Mouse (Mus musculus): ENCODE measurements around the gene Tmem251. TPM values are rescaled to one million over a fixed set of nuclear protein-coding genes. Genes with fewer than 3 reads are reported as not detected.

Tmem251 gene
- polyA plus RNA-seq (2012; ENCODE audit: insufficient read depth, low replicate concordance): 1.2 and 2.4 TPM in 2 replicates

DNA sequence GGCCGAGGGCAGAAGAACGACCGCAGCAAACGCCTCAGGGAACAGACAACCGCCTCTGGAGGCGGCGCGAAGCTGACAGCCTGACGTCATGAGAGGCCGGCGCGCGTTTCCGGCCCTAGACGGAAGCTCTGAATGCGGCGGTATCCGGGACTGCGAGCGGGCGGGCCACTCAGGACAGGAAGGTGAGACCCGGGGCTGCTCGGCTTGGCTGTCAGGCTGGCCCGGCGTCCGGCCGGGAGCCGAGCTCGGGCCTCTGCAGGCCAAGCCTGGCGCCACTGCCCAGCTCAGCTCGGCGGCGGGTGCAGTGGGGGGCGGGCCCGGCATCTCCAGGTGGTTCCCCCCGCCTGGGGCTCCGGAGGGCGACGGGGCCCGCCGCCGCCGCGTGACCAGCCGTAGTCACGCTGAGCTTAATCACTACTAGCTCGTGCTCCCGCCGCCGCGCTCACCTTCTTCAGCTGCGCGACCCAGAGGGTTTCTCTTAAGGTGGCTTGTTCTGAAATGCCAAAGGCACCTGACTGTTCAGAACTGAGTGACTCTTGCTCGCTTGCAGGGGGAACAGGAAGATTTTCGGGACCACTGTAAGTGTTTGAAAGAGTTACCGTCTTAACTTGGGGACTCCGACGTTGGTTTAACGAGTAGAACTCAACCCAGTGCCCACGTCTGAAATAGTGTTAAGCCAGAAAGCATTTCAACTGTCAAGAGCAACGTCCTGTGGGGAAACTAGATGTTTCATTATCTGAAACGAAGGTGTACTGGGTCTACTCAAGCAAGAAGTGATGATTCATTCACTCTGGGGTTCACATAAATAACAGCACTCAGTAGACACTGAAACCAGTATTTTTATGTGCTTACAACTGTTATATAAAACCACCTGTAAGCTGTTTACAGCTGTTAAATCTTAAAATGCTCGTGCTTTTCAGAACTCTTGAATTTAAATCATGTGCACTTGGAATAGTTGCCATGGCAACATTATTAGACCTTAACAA is at the start of gene Tmem251, which contains the start of gene Moap1:
Gene Tmem251, plus strand, starts transcription at position 174 of the 986 bp plus-strand sequence.
Gene Moap1, minus strand, starts transcription at position 73 of the 986 bp plus-strand sequence.
- H3K4me1 ChIP-seq: peaks cover 46% of the 10 kb centered on the region
- TF ChIP-seq FLI1 (IDR thresholded peaks at IDR 0.05; ENCODE audit: low read length) (peak; percentile 77; the same call in 1 of the 2 replicates), GATA1 (IDR thresholded peaks at IDR 0.05; ENCODE audit: borderline replicate concordance, low read length) (no peak)
- no peaks in the 10 kb centered on the region for H3K27me3 ChIP-seq (replicated peaks)
- no peaks in the 10 kb centered on the region for H3K9me3 ChIP-seq
- peak within 1 kb of the TSS; percentile 93 for H3K4me3 ChIP-seq (replicated peaks)
- H3K36me3 ChIP-seq (replicated peaks; ENCODE audit: low read length): peaks cover 27% of the 10 kb centered on the region

DNA sequence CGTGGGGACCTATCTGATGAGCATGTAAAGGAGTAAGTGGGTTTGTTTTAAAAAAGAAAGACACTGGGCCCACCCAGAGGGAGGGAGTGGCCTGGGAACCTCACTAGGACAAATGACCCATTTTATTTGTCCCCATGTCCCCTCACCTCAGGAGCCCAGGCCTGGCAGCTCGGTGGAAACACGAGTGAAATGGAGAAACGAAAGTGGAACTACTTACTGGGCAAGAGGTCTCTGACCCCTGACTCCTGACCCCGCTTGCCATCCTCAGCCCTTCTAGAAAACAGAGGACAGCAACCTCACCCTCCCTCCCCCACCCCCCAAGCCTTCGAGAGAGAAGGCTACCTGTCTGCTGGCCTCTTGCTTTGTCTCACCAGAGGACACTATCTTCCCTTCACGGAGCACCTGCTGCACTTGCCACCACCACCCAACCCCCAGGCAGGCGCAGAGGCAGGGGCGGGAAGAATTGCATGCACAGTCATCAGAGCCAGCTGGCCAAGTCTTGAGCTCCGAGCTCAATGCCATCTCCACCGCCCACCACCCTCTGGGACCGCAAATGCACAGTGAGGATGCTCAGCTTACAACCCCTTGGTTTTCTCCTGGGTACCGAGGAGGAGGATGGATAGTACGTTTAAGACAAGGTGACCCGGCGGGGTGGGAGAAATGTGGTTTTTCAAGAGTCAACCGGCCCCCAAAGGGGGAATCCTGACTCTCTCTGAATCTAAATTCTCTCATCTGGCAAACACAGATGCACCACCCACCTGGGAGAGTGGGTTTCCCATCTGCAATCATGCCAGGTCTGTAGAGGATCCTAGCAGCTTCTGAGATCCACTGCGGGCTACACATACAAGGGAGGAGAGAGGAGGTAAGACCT is 48.0 kb upstream of the Tmem251 start:
- Histone ChIP-seq H3K9me3 (no peaks in the 10 kb centered on the region), H3K4me3 (replicated peaks) (peak overlapping the region; percentile 42), H3K27me3 (replicated peaks) (no peaks in the 10 kb centered on the region), H3K4me1 (peaks cover 79% of the 10 kb centered on the region), H3K36me3 (replicated peaks; ENCODE audit: low read length) (peaks cover 12% of the 10 kb centered on the region)
- TF ChIP-seq FLI1 (IDR thresholded peaks at IDR 0.05; ENCODE audit: low read length) (no peak), GATA1 (IDR thresholded peaks at IDR 0.05; ENCODE audit: borderline replicate concordance, low read length) (no peak)

DNA sequence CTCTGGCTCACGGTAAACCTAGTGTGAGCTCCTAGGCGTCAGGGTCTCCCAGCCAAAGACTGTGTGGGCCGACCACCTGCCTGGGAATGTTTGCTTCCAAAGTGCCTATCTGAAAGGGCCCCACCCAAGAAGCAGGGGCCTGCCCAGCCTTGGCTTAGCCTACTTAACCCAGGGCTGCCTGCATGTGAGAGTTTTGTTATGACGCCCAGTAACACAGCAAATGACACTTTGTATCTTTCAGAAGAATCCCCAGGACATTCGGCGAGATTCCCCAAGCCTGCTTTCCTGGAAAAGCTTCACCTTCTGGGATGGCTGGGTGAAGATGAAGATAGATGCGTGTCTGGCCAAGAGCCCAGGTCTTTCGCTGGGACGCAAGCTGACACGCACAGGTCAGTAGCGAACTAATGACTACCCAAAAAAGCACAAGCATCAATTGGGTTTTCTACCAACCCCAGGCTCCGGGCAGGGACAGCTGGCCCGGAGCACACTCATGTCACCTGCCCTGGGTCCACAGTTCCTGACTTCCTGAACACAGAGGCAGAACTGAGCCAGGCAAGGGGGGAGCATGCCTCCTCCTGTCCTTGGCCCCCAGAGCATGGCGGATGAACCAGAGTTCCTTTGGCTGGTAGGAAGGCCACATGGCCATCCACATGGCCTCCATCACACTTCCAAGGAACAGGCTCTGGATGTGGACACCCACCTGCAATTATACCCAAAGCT is 46.8 kb upstream of the Tmem251 start:
- no peak overlapping the region for H3K4me3 ChIP-seq (replicated peaks)

DNA sequence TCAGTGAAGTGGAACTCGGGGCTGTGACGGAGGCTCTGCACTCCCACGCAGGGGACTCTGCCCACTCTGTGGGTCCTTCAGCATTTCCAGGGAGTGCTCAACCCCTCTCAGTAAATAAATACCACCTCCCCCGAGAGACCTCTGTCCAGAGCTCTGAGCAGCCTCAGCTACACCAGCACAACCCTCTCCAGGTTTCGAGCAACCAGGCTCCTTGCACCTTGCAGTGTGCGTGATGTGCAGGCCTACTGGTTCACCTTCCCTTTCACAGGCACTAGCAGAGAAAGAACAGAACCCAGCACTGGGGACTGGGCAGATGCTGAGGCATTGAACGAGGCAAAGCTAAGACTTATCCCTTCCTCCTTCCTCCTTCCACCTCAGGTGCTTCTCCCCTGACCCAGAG is 46.2 kb upstream of the Tmem251 start:
- no peaks in the 10 kb centered on the region for H3K9me3 ChIP-seq
- peaks cover 11% of the 10 kb centered on the region for H3K36me3 ChIP-seq (replicated peaks; ENCODE audit: low read length)
- H3K4me3 ChIP-seq (replicated peaks): no peak overlapping the region
- H3K27me3 ChIP-seq (replicated peaks): no peaks in the 10 kb centered on the region
- no peak for TF ChIP-seq FLI1 (IDR thresholded peaks at IDR 0.05; ENCODE audit: low read length)
- no peak for TF ChIP-seq GATA1 (IDR thresholded peaks at IDR 0.05; ENCODE audit: borderline replicate concordance, low read length)
- peaks cover 78% of the 10 kb centered on the region for H3K4me1 ChIP-seq

More for the DNA sequence above, 46.8 kb upstream of the Tmem251 start:
- Histone ChIP-seq H3K27me3 (replicated peaks) (no peaks in the 10 kb centered on the region), H3K4me1 (peaks cover 78% of the 10 kb centered on the region), H3K36me3 (replicated peaks; ENCODE audit: low read length) (peaks cover 12% of the 10 kb centered on the region), H3K9me3 (no peaks in the 10 kb centered on the region)
- TF ChIP-seq GATA1 (IDR thresholded peaks at IDR 0.05; ENCODE audit: borderline replicate concordance, low read length): no peak
- TF ChIP-seq FLI1 (IDR thresholded peaks at IDR 0.05; ENCODE audit: low read length): no peak

DNA sequence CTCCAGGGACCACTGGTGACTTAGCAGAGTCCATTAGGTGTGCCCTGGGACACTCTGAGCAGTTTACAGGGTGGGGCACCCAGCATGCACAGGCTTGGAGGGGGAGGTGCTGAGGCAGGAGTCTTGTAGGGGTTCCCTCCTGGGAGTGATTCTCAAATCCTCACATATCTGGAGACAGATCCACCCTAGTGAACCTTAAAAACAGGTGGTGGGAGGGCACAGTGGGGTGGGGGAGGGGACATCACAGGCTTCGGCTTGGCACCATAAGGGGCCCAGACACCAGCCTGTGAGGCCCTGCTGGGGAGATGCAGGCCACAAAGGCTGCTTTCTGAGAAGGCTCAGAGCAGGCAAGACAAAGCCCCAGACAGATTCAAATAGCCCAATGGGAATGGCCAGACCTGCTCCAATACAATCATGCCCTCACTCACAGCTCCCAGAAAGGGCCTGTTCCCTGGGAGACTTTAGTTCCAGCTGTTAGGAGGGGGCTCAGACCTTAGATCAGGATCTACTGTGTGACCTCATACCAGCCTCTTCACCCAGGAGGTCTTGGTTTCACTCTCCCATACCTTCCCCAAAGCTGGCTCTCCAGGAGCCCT is 45.4 kb upstream of the Tmem251 start:
- Histone ChIP-seq H3K27me3 (replicated peaks) (no peaks in the 10 kb centered on the region), H3K4me1 (peaks cover 84% of the 10 kb centered on the region), H3K4me3 (replicated peaks) (peak overlapping the region; percentile 50), H3K36me3 (replicated peaks; ENCODE audit: low read length) (peaks cover 8% of the 10 kb centered on the region), H3K9me3 (no peaks in the 10 kb centered on the region)
- TF ChIP-seq GATA1 (IDR thresholded peaks at IDR 0.05; ENCODE audit: borderline replicate concordance, low read length) (no peak), FLI1 (IDR thresholded peaks at IDR 0.05; ENCODE audit: low read length) (no peak)

DNA sequence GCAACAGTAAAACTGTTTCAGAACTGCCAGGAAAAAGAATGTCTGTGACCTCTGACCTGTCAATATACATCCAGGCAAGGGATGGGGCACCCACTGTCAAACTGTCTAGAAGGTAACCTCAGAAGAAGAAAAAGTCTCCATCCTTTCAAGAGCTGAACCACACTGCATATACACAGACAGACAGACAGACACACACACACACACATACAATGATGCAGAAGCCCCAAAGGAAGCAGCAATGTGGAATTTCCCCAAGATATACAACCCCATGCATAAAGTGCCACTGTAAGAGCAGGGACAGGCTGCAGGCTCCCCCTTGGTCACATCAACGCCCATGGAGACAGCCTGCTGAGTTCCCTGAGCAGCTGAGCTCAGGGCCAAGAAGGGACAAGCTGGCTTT is 44.4 kb upstream of the Tmem251 start:
- Histone ChIP-seq H3K36me3 (replicated peaks; ENCODE audit: low read length) (peaks cover 3% of the 10 kb centered on the region), H3K9me3 (no peaks in the 10 kb centered on the region), H3K4me3 (replicated peaks) (peak overlapping the region; percentile 26), H3K27me3 (replicated peaks) (no peaks in the 10 kb centered on the region), H3K4me1 (peaks cover 94% of the 10 kb centered on the region)
- no peak for TF ChIP-seq GATA1 (IDR thresholded peaks at IDR 0.05; ENCODE audit: borderline replicate concordance, low read length)
- TF ChIP-seq FLI1 (IDR thresholded peaks at IDR 0.05; ENCODE audit: low read length): no peak

DNA sequence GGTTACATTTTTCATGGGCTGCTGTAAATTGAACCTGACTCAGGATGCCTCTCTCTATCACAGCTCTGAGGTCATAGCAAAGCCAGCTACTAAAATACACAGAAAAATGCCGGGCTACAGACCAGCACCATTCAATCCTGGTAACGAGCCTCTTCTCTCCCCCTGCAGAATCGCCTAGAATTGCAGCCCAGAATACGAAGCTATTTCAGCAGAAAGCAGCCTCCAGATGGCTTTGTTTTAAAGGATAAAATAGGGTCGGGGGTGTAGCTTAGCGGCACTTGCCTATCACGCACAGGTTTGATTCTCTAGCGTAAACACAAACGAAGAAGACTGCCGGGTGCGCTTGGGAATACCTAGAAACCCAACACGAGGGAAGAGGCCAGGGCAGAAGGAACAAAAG is 43.1 kb upstream of the Tmem251 start:
- peaks cover 3% of the 10 kb centered on the region for H3K36me3 ChIP-seq (replicated peaks; ENCODE audit: low read length)
- H3K4me1 ChIP-seq: peaks cover 91% of the 10 kb centered on the region
- H3K27me3 ChIP-seq (replicated peaks): no peaks in the 10 kb centered on the region
- no peaks in the 10 kb centered on the region for H3K9me3 ChIP-seq
- H3K4me3 ChIP-seq (replicated peaks): no peak overlapping the region
- TF ChIP-seq GATA1 (IDR thresholded peaks at IDR 0.05; ENCODE audit: borderline replicate concordance, low read length): no peak
- no peak for TF ChIP-seq FLI1 (IDR thresholded peaks at IDR 0.05; ENCODE audit: low read length)

DNA sequence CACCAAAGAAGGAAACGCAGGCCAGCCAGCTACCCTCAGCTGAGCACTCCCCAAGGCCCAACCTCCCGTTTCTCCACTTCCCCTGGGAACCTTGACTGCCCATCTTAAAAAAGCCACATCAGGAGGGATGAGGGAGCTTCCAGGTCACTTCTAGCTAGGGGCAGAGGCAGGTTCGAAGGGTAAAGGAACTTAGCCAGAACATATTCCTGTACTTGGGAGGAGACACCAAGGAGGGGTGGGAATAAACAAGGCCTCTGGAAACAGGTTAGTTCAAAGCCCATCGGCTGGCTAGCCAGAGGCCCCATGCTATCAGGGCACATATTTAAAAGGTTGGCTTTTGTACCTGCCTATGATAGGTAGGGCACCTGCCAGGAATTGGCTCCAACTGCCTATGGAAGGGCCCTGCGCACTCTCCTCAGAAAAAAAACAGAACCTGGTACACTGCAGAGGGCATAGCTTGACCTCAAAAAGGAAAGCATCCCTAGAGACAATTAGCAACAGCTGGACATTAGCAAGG is 41.8 kb upstream of the Tmem251 start:
- Histone ChIP-seq H3K27me3 (replicated peaks) (no peaks in the 10 kb centered on the region), H3K9me3 (no peaks in the 10 kb centered on the region), H3K36me3 (replicated peaks; ENCODE audit: low read length) (no peaks in the 10 kb centered on the region), H3K4me3 (replicated peaks) (no peak overlapping the region), H3K4me1 (peaks cover 87% of the 10 kb centered on the region)
- TF ChIP-seq GATA1 (IDR thresholded peaks at IDR 0.05; ENCODE audit: borderline replicate concordance, low read length) (no peak), FLI1 (IDR thresholded peaks at IDR 0.05; ENCODE audit: low read length) (no peak)

Data from megakaryocyte, embryonic 14.5 days (primary cell).